Mouse (Mus musculus) right cerebral cortex, postnatal 10 days (tissue): Measurements from ENCODE around the gene Ptprm.

Experiments used
- DNase-seq, 2 experiments: peaks; one replicate each; pipeline ENCODE4 v3.0.0; 2021; ENCODE audit warnings: low spot score in 2 of 2

Gene Ptprm

GRCm38 (mm10) chr17:67345157-67345556 lies 9.1 kb downstream of the Ptprm start:
- no peak for DNase-seq

DNA sequence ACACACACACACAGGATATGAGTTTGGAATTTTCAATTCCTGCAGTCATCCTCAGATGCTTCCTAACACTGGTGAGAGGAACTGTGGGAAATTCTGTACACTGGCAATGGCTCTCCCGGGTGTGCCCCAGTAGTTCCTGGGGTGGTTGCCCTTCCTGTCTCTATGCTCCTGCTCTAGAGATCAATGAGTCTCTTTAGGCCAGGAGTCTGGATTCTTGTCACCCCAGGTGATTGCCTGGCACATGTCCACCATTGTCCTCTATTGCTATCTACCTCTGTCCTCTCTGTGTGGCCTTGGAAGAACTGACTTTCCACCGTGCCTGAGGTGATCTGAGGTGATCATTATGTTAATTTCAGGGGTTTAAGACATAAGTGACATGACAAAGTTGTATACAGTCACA lies 10.8 kb downstream of the Ptprm start:
- no peak for DNase-seq

DNA sequence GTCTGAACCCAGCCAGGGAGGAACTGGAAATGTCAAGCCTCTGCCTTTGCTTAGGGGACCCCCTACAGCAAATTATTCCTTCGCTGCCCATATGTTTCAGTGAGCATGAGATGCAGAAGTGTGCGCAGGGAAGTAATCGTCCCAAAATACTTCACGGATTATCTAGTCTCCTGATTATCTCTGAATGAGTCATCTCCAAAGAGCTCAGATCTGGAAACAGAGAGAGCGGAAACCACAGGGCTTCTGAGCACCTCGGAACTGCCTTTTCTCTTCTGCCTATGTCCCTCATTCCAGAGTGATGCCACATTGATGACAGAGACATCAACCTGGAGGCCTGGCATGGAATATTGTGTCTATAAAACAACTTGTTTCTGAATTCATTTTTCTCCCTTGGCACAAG lies 11.3 kb downstream of the Ptprm start:
- DNase-seq: no peak

DNA sequence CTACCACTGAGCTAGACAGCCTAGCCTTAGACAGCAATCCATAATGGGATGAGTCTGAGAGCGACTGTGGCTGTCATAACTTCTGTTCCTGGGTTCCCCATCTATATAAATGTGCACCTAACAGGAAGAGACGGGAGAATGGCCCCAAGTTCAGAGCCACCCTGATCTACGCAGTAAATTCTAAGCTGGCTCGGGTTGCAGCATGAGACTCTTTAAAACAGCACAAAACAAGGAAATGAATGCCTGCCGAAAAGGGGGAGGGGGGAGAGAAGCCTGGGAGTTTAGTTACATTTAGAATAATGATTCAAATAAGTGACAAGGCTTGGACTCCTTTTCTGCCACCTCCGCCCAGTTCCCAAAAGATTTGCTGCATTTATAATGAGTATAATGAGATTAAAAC lies 13.9 kb downstream of the Ptprm start:
- no peak for DNase-seq

DNA sequence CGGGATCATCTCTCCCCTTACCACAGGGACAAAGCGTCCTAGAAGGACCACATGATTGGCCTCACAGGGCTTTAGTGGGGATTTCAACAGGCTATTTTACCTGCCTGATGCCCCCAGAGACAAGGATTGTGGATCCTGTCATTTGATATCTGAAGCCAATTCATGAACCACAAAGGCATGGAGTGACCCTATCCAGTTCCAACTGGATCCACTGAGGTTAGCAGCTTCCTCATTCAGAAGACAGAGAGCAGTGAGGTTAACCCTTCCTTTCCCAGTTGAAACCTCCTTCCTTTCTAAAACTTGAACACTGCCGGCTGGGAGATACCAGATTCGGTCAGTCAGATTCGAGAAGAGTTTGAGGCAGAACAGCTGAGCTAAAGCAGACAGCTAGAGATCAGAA lies 14.7 kb downstream of the Ptprm start:
- no peak for DNase-seq

DNA sequence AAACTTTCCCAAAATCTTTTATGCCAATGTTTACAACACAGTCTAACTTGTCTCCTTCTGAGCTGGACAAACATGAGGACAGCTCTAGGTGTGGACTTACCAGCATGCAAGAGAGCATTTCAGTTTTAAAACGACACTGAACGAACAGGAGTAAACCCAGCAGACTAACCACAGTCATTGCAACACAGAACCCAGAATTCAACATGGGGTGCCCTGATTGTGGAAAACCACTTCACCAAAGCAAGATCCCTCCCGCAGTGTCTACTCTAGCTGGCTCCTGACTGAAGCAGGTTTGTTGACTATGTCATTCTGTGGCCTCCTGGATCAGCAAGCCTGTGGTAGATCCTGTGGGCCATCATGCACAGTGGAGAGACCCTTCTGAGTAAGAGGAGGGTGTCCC lies 19.9 kb downstream of the Ptprm start:
- DNase-seq: no peak

- no peak for DNase-seq
Measured at GRCm38 (mm10) chr17:67329435-67329834, 24.8 kb downstream of the Ptprm start.

DNA sequence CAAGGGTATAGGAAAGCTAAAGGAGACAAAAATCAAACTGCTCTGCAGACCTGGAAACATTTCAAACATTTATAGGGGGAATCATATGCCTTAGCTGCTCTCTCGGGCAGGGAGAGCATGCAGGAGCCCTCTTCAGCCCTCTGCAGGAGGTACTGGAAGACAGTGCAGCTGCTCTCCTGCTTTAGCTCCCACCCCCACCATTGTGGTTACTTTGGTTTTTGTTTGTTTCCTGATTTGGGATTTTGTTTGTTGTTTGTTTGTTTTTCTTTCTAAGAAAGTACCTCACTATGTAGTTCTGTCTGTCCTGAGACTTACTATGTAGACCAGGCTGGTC lies 29.8 kb downstream of the Ptprm start:
- DNase-seq: no peak

GRCm38 (mm10) chr17:67323777-67324498 lies 30.3 kb downstream of the Ptprm start:
- DNase-seq: no peak

DNA sequence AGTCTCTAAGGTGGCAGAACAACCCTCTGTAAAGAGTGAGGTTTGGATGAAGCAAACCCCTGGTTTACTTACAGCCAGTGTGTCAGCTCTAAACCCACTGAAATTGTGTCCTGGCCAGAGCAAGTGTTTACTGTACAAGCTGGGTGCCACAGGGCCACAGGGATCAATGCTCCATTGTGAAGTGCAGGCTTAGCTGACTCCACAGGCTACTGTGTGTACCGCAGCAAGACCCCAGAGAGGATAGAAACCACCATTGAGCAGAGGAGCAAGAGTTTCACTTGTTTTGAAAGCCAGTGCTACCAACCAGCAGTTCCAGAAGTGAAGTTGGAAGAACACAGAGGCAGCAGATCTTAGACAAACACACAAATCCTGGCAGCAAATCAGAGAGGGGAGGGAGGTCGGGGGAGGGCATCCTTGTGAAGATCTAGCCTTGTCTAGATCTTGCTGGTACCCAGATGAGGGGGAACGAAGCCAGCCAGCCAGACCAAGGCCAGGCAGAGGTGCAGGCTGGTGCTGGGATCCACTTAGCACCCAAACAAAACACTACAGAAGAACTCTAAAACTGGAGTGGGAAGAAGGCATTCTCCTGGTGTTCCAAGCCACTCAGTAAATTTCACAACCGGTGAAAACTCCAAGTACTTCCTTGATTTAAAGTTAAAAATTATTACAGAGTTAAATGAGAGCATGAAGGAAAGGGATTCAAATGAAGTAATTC lies 39.6 kb downstream of the Ptprm start:
- DNase-seq: peak; percentile 34 to 36

GRCm38 (mm10) chr17:67308421-67308820 lies 45.8 kb downstream of the Ptprm start:
- no peak for DNase-seq

- peak; percentile 32 to 42 for DNase-seq
Measured at GRCm38 (mm10) chr17:67306066-67306845, 48.0 kb downstream of the Ptprm start.

- peak; percentile 27 to 40 for DNase-seq
Measured at GRCm38 (mm10) chr17:67304831-67305230, 49.4 kb downstream of the Ptprm start.

DNA sequence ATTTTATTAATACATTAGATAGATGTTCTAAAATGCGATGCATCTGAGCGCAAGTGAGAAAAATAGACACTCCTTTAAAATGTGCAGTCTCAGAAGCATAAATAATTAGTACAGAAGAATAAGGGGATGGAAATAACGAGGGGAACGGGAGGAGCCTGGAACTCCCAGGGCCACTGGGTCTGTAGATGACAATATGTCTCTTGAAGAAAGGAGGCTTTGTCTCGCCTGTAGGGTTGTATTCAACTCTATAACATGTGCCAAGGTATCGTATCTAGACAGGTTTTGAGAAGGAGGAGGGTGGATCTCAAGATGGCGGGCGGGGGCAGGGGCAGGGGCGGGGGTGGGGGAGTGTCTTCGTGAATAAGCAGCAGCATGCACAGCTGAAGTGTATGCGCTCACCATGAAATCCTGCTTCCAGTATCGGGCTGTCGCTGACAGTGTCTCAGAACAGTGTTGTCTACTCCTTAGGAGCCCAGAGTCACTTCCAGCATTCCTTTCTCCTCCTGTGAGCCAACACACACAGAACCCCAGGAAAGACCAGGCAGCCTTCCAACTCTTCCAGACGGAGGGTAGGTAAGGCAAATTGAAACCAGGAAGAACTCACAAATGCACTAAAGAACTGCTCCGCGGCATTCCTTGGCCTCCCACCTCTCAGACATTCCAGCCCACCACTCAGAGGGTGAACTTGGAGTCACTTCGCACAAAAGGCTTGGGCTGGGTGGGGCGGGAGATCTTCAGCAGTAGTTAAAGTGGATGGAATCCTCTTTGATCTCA lies 50.7 kb downstream of the Ptprm start:
- peak; percentile 35 to 40 for DNase-seq

GRCm38 (mm10) chr17:67302569-67302968 lies 51.7 kb downstream of the Ptprm start:
- DNase-seq: no peak

- no peak for DNase-seq
Measured at GRCm38 (mm10) chr17:67302074-67302473, 52.2 kb downstream of the Ptprm start.

DNA sequence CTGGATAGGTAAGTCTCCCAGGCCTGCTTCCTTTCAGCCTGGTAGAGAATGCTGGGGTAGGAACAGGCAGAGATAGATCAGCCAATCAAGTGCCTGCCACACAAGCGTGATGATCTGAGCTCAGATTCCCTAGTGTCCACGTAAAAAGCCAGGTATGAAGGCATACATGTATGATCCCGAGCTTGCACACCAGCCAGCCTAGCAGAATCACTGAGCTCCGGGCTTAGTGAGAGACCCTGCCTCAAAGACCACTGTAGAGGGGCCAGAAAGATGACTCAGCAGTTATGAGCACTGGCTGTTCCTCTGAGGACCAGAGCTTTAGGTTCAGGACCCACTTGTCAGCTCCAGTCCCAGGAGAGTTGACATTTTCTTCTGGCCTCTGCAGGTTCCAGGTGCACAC lies 52.9 kb downstream of the Ptprm start:
- DNase-seq: no peak

DNA sequence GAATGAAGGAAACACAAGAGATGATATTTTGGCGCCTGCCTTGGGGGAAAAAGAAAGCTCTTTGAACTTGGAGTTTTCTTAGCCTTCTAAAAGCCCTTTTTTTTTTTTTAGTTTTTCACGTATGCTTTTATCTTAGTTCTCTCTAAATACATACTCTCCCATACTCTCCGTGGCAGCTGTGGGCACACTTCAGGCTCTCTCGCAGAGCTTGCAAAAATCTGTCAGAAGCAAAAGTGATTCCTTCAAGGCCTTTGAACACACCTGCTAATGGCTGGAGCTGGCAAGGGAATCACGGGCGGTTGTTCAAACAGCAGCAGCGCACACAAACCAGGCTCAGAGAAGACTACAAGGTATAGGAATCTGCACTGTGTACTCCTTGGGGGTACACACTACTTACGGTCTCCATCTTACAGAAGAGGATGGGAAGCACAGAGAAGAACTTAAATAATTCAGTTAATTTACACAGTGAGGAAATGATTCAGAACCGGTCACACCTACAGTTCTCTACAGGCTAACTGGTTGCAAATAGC lies 55.9 kb downstream of the Ptprm start:
- DNase-seq: no peak

DNA sequence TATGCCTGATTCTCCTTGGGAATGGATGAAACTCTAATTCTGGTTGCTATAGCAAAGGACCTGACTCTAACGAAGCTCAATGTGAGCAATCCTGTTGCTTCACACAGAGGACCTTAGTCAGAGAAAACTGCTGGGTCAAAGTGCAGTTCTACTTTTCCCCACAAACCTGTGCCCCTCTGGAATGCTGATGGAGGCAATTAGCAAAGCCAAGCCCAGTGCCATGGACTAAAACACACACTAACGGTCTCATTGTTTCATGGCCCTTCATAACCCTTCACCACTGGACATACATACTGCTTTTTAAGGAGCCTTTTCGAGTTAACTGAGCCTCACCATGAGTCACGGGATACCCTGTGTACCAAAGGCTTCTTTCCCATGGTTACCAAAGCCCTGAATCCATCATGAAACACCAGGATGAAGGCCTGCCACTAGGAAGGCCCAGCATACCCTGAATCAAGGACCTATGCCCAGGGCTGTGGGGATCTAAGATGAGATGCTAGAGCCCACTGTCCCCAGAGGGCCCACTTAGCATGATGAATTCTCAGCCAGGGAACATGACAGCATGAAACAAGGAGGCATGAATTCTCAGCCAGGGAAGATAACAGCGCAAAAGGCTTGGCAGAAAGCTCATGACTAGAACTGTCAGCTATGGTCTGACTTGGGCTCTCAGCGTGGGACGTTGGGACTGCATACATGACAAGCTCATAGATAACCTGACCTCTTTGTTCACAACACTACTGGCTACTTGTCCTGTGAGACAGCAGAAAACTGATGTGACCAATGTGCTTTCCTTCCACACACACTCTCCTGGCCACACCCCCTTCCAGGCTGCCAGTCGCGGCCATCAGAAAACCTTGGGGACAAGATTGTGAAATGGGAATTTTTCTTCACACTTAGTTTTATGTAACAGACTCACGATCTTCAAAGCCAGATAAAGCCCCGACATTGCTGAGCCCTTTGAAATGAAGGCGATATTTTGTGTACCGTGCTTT lies 57.4 kb downstream of the Ptprm start:
- DNase-seq: no peak

DNA sequence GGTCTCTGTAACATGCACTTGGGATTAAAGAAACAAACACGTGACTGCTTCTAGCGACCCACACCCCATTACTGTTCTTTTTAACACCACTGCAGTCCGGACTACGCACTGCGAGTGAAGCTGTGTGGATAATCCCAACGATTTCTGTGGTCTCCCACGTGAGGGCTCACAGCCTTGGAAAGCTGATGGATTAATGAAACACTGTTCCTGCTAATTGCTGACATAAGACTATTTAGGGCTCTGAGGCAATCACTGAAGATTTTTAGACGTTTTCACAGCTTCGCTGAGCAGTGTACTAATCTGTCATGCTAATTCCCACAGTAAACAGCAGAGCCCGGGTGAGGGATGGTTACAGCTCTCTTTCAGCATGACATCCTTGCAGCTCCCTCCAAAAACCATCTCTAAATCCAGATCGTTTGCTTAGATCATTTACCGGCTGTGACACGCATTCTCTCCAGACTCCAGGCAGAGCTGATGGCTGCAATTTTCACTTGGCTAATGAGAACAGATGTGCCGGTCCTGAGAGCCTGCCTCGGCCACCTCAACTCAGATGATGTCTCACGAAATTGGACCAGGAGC lies 63.5 kb downstream of the Ptprm start:
- peak; percentile 26 to 45 for DNase-seq
